Mouse (Mus musculus): ENCODE measurements around the gene Pkd1l2. TPM values are rescaled to one million over a fixed set of nuclear protein-coding genes. Genes with fewer than 3 reads are reported as not detected.

Gene Pkd1l2
- total RNA-seq (2015) (0.07 and 0.39 TPM in 2 replicates), total RNA-seq (2017) (0.17 TPM in 2 replicates)

- no peak for ATAC-seq (replicated peaks; ENCODE audit: poor library complexity)
Measured at GRCm38 (mm10) chr8:117082399-117082872, at the start of gene Pkd1l2. Gene Pkd1l2 (minus strand): TSS chr8:117082449.

GRCm38 (mm10) chr8:117127063-117127462 is 44.8 kb upstream of the Pkd1l2 start:
- peak; percentile 64 for ATAC-seq (replicated peaks; ENCODE audit: poor library complexity)

DNA sequence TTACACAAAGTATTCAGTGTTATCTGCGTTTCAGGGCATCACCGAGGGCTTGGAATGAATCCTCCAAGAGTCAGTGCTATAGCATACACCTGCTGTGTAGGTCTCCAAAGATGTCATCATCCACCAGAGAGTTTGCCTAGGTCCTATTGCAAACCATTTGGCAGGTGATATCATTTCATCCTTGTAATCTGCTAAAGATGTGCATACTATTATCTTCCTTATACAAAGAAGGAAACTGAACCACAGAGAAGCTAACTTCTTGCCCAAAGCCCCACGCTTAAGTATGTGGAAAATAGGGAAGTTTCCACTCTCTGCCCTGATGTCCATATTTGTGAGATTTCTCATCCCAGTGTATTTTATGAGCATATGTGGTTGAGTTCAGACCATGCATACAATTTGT is 44.2 kb upstream of the Pkd1l2 start:
- peak; percentile 49 for ATAC-seq (replicated peaks; ENCODE audit: poor library complexity)

DNA sequence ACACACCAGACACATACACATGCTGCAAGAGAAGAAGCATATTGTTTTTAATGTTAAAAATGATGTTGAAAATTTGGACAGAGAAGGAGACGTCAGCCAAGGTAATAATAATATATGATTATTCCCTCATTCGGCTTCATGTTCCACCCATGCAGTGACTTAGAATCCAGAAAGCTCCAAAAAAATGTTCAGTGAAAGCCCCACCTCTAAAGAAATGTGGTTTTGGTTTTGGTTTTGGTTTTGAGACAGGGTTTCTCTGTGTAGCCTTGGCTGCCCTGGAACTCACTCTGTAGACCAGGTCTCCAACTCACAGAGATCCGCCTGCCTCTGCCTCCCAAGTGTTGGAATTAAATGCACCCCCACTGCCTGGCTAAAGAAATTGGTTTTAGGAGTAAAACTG is 43.6 kb upstream of the Pkd1l2 start:
- no peak for ATAC-seq (replicated peaks; ENCODE audit: poor library complexity)

DNA sequence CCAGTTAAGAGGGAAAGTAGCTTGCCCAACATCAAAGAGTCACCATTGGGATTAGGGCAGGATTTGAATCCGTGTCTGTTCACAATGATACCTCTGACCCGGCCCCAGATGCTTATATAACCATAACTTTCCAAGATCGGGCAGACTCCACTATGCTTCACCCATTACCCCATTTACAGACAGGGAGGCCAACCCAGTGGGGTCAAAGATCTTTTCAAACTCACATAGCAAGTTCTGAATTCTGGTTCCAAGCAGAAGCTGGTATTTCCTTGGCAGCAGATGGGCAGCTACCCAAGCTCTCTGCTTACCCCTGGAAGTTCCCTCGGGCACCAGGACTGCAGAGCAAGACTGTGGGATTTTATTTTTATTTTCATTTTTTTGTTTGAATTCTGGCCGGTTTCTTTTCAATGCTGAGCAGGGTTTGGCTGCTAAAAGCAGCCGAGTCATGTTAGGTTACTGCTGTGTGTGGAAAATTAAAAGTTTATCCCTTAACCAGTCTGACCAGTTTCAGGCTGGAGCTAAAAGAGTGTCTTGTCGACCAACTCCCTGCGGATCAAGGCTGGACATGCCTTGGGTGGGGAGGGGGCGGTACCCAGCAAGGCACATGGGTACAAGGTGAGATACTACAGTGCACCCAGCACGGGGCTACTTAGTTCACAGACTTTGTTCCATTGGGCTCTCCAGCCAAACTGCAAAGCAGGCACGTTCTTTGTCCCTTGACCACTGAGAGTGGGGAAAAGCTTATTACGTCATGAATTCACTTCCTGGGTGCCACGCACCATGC is 41.8 kb upstream of the Pkd1l2 start:
- no peak for ATAC-seq (replicated peaks; ENCODE audit: poor library complexity)

- ATAC-seq (replicated peaks; ENCODE audit: poor library complexity): peak; percentile 82
Measured at GRCm38 (mm10) chr8:117121277-117121676, 39.0 kb upstream of the Pkd1l2 start.

DNA sequence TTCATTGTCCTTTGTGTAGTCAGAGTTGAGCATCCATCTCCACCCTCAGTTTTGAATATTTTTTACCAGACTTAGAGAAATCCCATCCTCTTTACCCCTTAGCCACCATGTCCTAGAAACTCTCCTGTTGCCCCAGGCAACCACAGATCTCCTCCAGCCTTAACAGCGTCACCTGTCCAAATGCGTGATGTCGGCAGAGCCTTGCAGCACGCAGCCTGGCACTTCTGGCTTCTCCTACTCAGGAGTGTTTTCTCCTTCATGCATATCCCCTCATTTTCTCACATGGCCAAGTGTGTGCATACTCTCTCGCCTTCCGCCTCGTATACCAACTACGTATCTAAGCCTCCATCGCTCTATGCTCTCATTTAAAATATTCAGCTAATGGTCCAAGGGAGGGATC is 36.2 kb upstream of the Pkd1l2 start:
- no peak for ATAC-seq (replicated peaks; ENCODE audit: poor library complexity)

DNA sequence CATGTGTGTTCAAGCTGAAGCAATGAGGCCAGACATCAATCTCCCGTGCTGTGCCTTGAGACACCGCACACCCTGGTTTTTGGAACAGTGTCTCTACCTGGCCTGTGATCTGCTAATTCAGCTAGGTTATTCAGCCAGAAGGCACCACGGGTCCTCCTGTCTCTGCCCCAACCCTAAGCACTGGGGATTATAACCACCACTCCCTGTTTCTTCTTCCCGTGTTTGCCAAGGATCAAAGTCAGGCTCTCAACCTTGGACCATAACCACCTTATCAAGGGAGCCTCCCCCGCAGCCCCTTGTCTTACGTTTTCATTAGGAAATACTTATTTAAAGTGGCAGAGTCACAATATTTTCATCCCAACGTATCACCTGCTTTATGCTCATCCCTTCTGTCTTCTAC is 34.3 kb upstream of the Pkd1l2 start:
- no peak for ATAC-seq (replicated peaks; ENCODE audit: poor library complexity)

GRCm38 (mm10) chr8:117115676-117116446 is 33.6 kb upstream of the Pkd1l2 start:
- peak; percentile 86 for ATAC-seq (replicated peaks; ENCODE audit: poor library complexity)

- no peak for ATAC-seq (replicated peaks; ENCODE audit: poor library complexity)
Measured at GRCm38 (mm10) chr8:117115094-117115493, 32.8 kb upstream of the Pkd1l2 start.

GRCm38 (mm10) chr8:117112261-117112660 is 30.0 kb upstream of the Pkd1l2 start:
- no peak for ATAC-seq (replicated peaks; ENCODE audit: poor library complexity)

GRCm38 (mm10) chr8:117111641-117112040 is 29.4 kb upstream of the Pkd1l2 start:
- ATAC-seq (replicated peaks; ENCODE audit: poor library complexity): no peak

DNA sequence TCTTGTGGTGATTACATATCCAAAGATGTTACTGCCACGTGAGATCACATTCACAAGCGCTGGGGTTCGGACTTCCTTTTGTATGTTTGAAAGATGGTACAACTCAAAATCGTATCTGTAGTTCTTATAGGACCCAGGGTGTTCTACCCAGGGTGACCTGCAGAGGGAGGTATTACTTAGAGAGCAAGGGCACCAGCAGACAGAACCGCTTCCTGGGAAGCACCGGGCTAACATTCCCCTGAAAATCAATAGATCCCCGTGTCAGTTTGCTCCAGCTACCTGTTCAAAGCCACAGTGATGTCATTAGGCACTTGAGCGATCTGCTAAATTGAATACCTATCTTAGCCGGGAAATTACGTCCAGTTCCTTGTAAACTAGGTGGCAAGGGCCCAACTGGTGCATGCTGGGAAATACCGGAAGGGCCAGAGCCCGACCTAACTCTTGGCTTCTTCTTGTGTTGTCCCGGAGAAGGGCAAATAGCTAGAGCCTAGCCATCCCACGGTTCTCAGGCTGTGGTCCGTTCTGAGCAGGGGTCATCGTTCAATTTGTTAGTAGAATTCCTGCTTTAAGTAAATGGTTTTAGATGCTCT is 27.6 kb upstream of the Pkd1l2 start:
- ATAC-seq (replicated peaks; ENCODE audit: poor library complexity): peak; percentile 75

- ATAC-seq (replicated peaks; ENCODE audit: poor library complexity): no peak
Measured at GRCm38 (mm10) chr8:117109018-117109711, 26.9 kb upstream of the Pkd1l2 start.

GRCm38 (mm10) chr8:117107533-117107932 is 25.3 kb upstream of the Pkd1l2 start:
- ATAC-seq (replicated peaks; ENCODE audit: poor library complexity): peak; percentile 94

- no peak for ATAC-seq (replicated peaks; ENCODE audit: poor library complexity)
Measured at GRCm38 (mm10) chr8:117097564-117098191, 15.4 kb upstream of the Pkd1l2 start.

DNA sequence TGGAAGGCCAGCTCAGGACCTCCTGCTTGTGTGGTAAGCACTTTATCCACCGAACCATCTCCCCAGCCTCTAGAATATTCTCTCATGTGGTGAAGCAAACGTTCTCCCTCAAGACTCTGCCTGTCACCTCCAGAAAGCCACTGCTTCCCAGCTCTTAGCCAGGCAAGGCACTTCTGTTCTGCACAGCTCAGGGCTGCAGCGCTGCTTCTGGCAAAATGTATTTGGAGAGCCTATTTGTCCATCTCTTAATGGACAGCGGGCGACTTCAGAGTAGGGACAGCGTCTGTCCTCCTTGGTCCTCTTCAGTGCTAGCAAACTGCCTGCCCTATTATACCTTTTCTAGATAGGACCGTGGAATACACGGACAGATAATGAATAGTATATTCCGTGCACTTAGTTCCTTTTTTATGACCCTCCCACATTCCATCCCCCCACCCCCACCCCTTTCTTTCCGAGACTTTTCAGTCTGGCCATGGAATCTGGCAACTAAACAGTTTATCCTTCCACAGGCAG is 14.9 kb upstream of the Pkd1l2 start:
- ATAC-seq (replicated peaks; ENCODE audit: poor library complexity): no peak

DNA sequence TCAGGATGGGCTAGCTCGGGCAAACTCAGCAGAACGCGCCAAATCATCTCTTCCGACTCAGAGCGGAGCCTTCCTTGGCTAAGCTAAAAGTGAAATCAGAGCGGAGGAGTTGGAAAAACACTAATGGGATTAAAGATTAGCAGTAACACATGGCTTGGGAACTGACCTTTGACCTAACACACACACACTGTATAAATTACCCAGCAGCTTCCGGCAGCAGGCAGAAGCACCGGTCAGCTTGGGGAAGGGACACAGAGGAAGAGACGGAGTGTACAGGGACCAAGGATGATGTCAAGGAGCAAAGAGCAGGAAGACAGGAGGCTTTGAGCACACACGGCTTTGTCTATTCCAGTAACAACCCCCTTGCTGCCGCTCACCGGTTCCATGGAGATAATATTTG is 13.4 kb upstream of the Pkd1l2 start, which contains the start of gene Bco1:
TSS of gene Bco1 (plus strand) at position 208 of the 400 bp plus-strand sequence.
- ATAC-seq (replicated peaks; ENCODE audit: poor library complexity): no peak

DNA sequence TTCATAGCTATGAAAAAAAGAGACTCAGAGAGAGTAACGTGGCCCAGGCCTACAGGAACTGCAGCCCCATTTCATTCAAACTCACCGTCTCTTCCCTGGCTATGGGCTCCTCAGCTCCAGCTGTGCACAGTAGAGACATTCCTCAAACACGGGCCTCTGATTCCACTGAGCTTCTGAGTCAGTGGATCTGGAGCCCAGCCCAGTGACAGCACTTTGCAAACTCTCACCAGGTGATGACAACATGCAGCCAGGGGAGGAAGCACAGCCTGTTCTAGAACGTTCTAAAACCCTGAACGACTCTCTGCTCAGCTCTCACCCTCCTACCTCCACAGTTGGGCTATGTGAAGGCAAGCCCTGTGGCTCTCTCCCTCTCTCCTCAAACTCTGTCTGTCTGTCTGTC is 11.8 kb upstream of the Pkd1l2 start:
- no peak for ATAC-seq (replicated peaks; ENCODE audit: poor library complexity)

DNA sequence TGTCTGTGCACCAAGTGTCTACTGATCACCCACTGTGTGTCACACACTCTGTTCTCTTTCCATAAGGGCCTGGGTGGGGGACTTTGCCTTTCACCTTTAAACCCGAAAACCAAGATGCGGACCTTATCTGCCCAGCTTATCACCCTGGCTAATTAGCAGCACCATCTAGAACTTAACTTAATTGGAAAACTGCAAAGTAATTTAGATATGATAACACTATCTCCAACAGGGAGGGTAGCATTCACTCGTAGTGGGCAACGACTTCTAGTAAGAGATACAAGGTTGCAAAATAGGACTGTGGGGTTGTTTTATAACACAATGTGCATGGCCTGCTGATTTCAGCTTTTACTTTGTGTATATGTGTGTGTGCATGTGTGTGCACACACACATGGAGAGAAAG is 7.6 kb upstream of the Pkd1l2 start:
- ATAC-seq (replicated peaks; ENCODE audit: poor library complexity): no peak

Measured in megakaryocyte progenitor cell, adult 5-6 weeks (primary cell).